In genomic region chr16:91879101-91879500, GRCm38 (mm10) we compare ENCODE assay signal across 16 mouse cellular contexts.
A peak's percentile ranks its signal among the peaks of the same experiment; 100 is the strongest.
DNase-seq lines count a peak whose midpoint lies in the region; TF ChIP-seq lines count a peak whose summit lies in the region.
"Had no signal": no experiment of that assay in that cellular context is flagged by ENCODE, and none has a peak within 500 bp of the region (broad histone marks: within the 10 kb centered on the region; RNA-seq: fewer than 3 reads in every experiment).

No protein-coding gene starts in this region.

- peaks cover 33 to 72% of the 10 kb centered on the region in 2 experiments for H3K4me1 ChIP-seq in CH12.LX (ENCODE audit: control insufficient read depth in 1 of 2, insufficient read depth in 2 of 2)

- dilution Hi-C loops in CH12.LX (cut with MboI; ENCODE audit: extremely low pct_ligation_motif_present, extremely low pct_unique_long_range_greater_than_20kb, low sequenced_read_pairs), result no loop called here

- no peak overlapping the region; the same call in 1 of the 2 replicates for H3K4me2 ChIP-seq in CH12.LX (ENCODE audit: insufficient read depth, low read depth, poor library complexity, severe bottlenecking)

- H3K36me3 ChIP-seq in CH12.LX (replicated peaks in 1 of 2; ENCODE audit: control insufficient read depth in 1 of 2, insufficient read depth in 1 of 2, low read length in 1 of 2), result peaks cover 0 to 17% of the 10 kb centered on the region in 2 experiments
- H3K36me3 ChIP-seq: G1E had no signal

- TF ChIP-seq CTCF in CH12.LX (conservative IDR thresholded peaks at IDR 0.05 in 1 of 2, IDR thresholded peaks at IDR 0.05 in 1 of 2; ENCODE audit: low read depth in 2 of 2, low read length in 2 of 2), result no peak

- H3K27ac ChIP-seq in CH12.LX (ENCODE audit: insufficient read depth, low read depth), result no peak overlapping the region

- in situ Hi-C loops in CH12.LX (cut with MboI; ENCODE audit: low pct_ligation_motif_present, low pct_unique_long_range_greater_than_20kb, low sequenced_read_pairs), result no loop called here

- no peaks in the 10 kb centered on the region for H3K27me3 ChIP-seq in CH12.LX (replicated peaks)
- H3K27me3 ChIP-seq: Patski had no signal

- TF ChIP-seq RAD21 in CH12.LX (IDR thresholded peaks at IDR 0.05; ENCODE audit: low read depth, low read length), result no peak

- peak; percentile 33 for DNase-seq in CH12.LX (ENCODE audit: extremely low read depth)
- DNase-seq in right cerebral cortex, postnatal 25 days, result no peak
- DNase-seq: adrenal gland, adult 2 months; adrenal gland, adult 8-10 months; adrenal gland, postnatal 10 days; adrenal gland, postnatal 14 days; adrenal gland, postnatal 25 days; adrenal gland, postnatal 36 days; B cell, adult 2 months; cerebellum, adult 11 months; cerebellum, adult 11-12 months; cerebellum, adult 18-20 months; cerebellum, adult 2 months; cerebellum, adult 8-10 months had no signal

- no peak overlapping the region; the same call in 1 of the 2 replicates for H3K9ac ChIP-seq in CH12.LX (ENCODE audit: insufficient read depth, low read depth)

- no peaks in the 10 kb centered on the region for H3K9me3 ChIP-seq in CH12.LX (replicated peaks; ENCODE audit: low read length)
- H3K9me3 ChIP-seq: G1E had no signal

- peak; percentile 57; the same call in 1 of the 2 replicates for TF ChIP-seq EP300 in CH12.LX (IDR thresholded peaks at IDR 0.05; ENCODE audit: low read length)

- H3K79me2 ChIP-seq in CH12.LX (replicated peaks; ENCODE audit: control insufficient read depth, extremely low read depth, insufficient read depth, poor library complexity, severe bottlenecking), result no peaks in the 10 kb centered on the region

- TF ChIP-seq POLR2A in CH12.LX (IDR thresholded peaks at IDR 0.05; ENCODE audit: low read depth, low read length), result no peak

- H3K4me3 ChIP-seq in CH12.LX (replicated peaks in 1 of 3; ENCODE audit: low read depth in 2 of 3, low read length in 2 of 3, poor library complexity in 1 of 3), result no peak overlapping the region

TF ChIP-seq in CH12.LX, 34 proteins besides CTCF, POLR2A, EP300 and RAD21:
- TF ChIP-seq USF2 (conservative IDR thresholded peaks at IDR 0.05; ENCODE audit: low read depth, low read length) (no peak), UBTF (IDR thresholded peaks at IDR 0.05; ENCODE audit: low read depth, low read length) (no peak), GABPA (IDR thresholded peaks at IDR 0.05; ENCODE audit: insufficient replicate concordance, low read depth, low read length) (no peak), KAT2A (IDR thresholded peaks at IDR 0.05; ENCODE audit: insufficient replicate concordance, low read length) (no peak), POLR2AphosphoS2 (IDR thresholded peaks at IDR 0.05; ENCODE audit: low read depth, low read length) (no peak), ZC3H11A (IDR thresholded peaks at IDR 0.05; ENCODE audit: low read depth, low read length) (no peak), CHD1 (IDR thresholded peaks at IDR 0.05; ENCODE audit: low read depth, low read length) (0 out of 2 replicates have a peak, but pooled peaks have one; percentile 21), JUND (conservative IDR thresholded peaks at IDR 0.05; ENCODE audit: low read depth, low read length) (no peak), SMC3 (IDR thresholded peaks at IDR 0.05; ENCODE audit: low read depth, low read length) (no peak), HCFC1 (IDR thresholded peaks at IDR 0.05; ENCODE audit: low read depth, low read length) (no peak), NRF1 (IDR thresholded peaks at IDR 0.05; ENCODE audit: low read depth, low read length) (no peak), MAX (IDR thresholded peaks at IDR 0.05; ENCODE audit: low read length) (0 out of 2 replicates have a peak, but pooled peaks have one; percentile 32), MYC (IDR thresholded peaks at IDR 0.05; ENCODE audit: low read depth, low read length) (no peak), MAFK (IDR thresholded peaks at IDR 0.05; ENCODE audit: insufficient replicate concordance, low read length) (no peak), MAZ (IDR thresholded peaks at IDR 0.05; ENCODE audit: low read depth, low read length) (no peak), CHD2 (IDR thresholded peaks at IDR 0.05; ENCODE audit: low read length) (no peak), ELF1 (IDR thresholded peaks at IDR 0.05; ENCODE audit: low read depth, low read length) (0 out of 2 replicates have a peak, but pooled peaks have one; percentile 23), SIN3A (IDR thresholded peaks at IDR 0.05; ENCODE audit: low read length) (peak; percentile 23; the same call in 1 of the 2 replicates), RCOR1 (conservative IDR thresholded peaks at IDR 0.05; ENCODE audit: low read depth, low read length) (no peak), IRF4 (IDR thresholded peaks at IDR 0.05; ENCODE audit: low read depth, low read length) (peak; percentile 29; the same call in 1 of the 2 replicates), ETS1 (conservative IDR thresholded peaks at IDR 0.05; ENCODE audit: low read depth, low read length) (peak; percentile 33; the same call in 1 of the 2 replicates), BHLHE40 (IDR thresholded peaks at IDR 0.05; ENCODE audit: low read depth, low read length) (no peak), PAX5 (IDR thresholded peaks at IDR 0.05; ENCODE audit: low read length) (no peak), JUN (IDR thresholded peaks at IDR 0.05; ENCODE audit: insufficient read depth, low read depth, low read length) (no peak), USF1 (IDR thresholded peaks at IDR 0.05; ENCODE audit: low read depth, low read length) (no peak), ZKSCAN1 (IDR thresholded peaks at IDR 0.05; ENCODE audit: borderline replicate concordance, low read depth, low read length) (no peak), E2F4 (IDR thresholded peaks at IDR 0.05; ENCODE audit: insufficient replicate concordance, low read depth, low read length) (no peak), ZMIZ1 (IDR thresholded peaks at IDR 0.05; ENCODE audit: low read depth, low read length) (no peak), ZNF384 (IDR thresholded peaks at IDR 0.05; ENCODE audit: low read depth, low read length) (no peak), TBP (conservative IDR thresholded peaks at IDR 0.05; ENCODE audit: low read depth, low read length) (no peak), NELFE (IDR thresholded peaks at IDR 0.05; ENCODE audit: low read depth, low read length) (no peak), MXI1 (IDR thresholded peaks at IDR 0.05; ENCODE audit: low read depth, low read length) (no peak), TCF12 (IDR thresholded peaks at IDR 0.05; ENCODE audit: low read depth, low read length) (no peak), MEF2A (IDR thresholded peaks at IDR 0.05; ENCODE audit: borderline replicate concordance, low read depth, low read length) (peak; percentile 61; the same call in 1 of the 2 replicates)
